Mouse (Mus musculus) cerebellum, adult 2 months (tissue): ENCODE data around the gene Smim24.

ENCODE experiments used
- CTCF ChIP-seq: fragments of 200-500 bp; IDR thresholded peaks from 2 replicates; pipeline ENCODE4 v1.5.1; 2011; ENCODE audit warnings: low read depth, mild to moderate bottlenecking, control low read depth, low read length, moderate library complexity, borderline replicate concordance; ENCODE audit not compliant: insufficient read depth
- POLR2A ChIP-seq: fragments of 200-500 bp; IDR thresholded peaks from 2 replicates; pipeline ENCODE4 v1.6.1; 2011; ENCODE audit warnings: low read length, control low read depth, borderline replicate concordance; ENCODE audit not compliant: insufficient read depth

- TF ChIP-seq POLR2A (no peak), CTCF (no peak)
Observed at GRCm38 (mm10) chr10:81421797-81422100, 28.9 kb downstream of the Smim24 start.
